Comparison of ENCODE assay signal across 20 mouse cellular contexts in the genomic region with DNA sequence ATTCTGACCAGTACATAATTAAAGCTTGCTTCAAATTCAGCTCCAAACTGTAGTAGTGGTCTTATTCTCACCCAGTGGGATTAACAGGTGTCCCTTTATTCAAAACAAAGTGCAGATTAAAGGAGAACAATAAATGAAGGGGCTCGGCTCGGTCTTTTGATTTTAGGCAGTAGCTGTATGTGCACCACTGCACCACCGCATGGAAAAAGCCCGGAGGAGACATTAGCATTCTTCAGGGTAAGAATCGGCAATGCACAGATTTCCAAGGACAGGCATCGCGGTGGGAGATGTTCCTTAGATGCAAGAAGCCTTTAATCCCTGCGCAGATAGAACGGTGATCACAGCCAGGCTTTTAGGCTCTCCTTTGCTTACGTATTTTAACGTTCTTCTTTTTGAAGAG.
"Had no signal": no experiment of that assay in that cellular context is flagged by ENCODE, and none has a peak within 500 bp of the region (broad histone marks: within the 10 kb centered on the region; RNA-seq: fewer than 3 reads in every experiment).

No protein-coding gene starts in this region.

- H3K9ac ChIP-seq: limb, embryonic 13.5 days; liver, embryonic 12.5 days; liver, embryonic 15.5 days had no signal

- H3K27ac ChIP-seq: layer of hippocampus, adult 2 months; limb, embryonic 10.5 days; limb, embryonic 13.5 days; liver, embryonic 12.5 days; liver, embryonic 15.5 days; stomach, postnatal 0 days had no signal

- ATAC-seq: liver, embryonic 12.5 days had no signal

- H3K27me3 ChIP-seq: limb, embryonic 13.5 days; liver, embryonic 15.5 days had no signal

- DNase-seq: kidney, adult 9 months; kidney, postnatal 25 days; layer of hippocampus, adult 9-11 months; liver; lung, adult 2 months; lung, postnatal 14 days; lung, postnatal 4 days; midbrain, embryonic 14.5 days; right cerebral cortex, adult 18-20 months; right cerebral cortex, postnatal 25 days; thymus, adult 2 months; thymus, postnatal 14 days; thymus, postnatal 4 days had no signal

- H3K4me3 ChIP-seq: layer of hippocampus, adult 2 months; limb, embryonic 10.5 days; limb, embryonic 13.5 days; liver, embryonic 12.5 days; liver, embryonic 15.5 days had no signal

- H3K9me3 ChIP-seq: limb, embryonic 10.5 days; limb, embryonic 13.5 days; liver, embryonic 12.5 days; liver, embryonic 15.5 days had no signal

- H3K4me2 ChIP-seq: limb, embryonic 13.5 days; liver, embryonic 12.5 days; liver, embryonic 15.5 days; midbrain, embryonic 11.5 days had no signal

- H3K36me3 ChIP-seq: limb, embryonic 10.5 days; limb, embryonic 13.5 days; liver, embryonic 12.5 days; liver, embryonic 15.5 days had no signal
